Mouse (Mus musculus) ES-E14 (cell line): ENCODE results near the gene Hunk. TPM values are rescaled to one million over a fixed set of nuclear protein-coding genes. Genes with fewer than 3 reads are reported as not detected.
A peak's percentile ranks its signal among the peaks of the same experiment; 100 is the strongest.

Experiments used
- DNase-seq: peaks from one replicate; pipeline ENCODE4 v3.0.0-alpha.2; 2013; ENCODE audit warnings: low read depth, low spot score
- H3K27ac ChIP-seq: 2 replicates; pipeline ENCODE4 v1.5.1; 2012; ENCODE audit warnings: low read depth, mild to moderate bottlenecking, low read length, moderate library complexity, mixed read lengths; ENCODE audit not compliant: poor library complexity, insufficient read depth, severe bottlenecking
- H3K36me3 ChIP-seq: 2 replicates; pipeline ENCODE4 v1.6.1; 2012; ENCODE audit warnings: mild to moderate bottlenecking, low read length, moderate library complexity, mixed read lengths; ENCODE audit not compliant: control insufficient read depth, poor library complexity, insufficient read depth, severe bottlenecking
- H3K4me1 ChIP-seq, 2 experiments: fragments of 150-350 bp in 1 of 2; sonication (generic) in 1 of 2; 2 replicates each; pipeline ENCODE4 v1.6.1; 2012; ENCODE audit warnings: low read length in 2 of 2, mild to moderate bottlenecking in 1 of 2, mixed read lengths in 1 of 2; ENCODE audit not compliant: control insufficient read depth in 2 of 2, insufficient read depth in 2 of 2, poor library complexity in 1 of 2
- H3K4me3 ChIP-seq, 2 experiments: fragments of 150-350 bp in 1 of 2; sonication (generic) in 1 of 2; 2 replicates each; pipeline ENCODE4 v1.5.1; 2012; ENCODE audit warnings: low read length in 2 of 2, low read depth in 1 of 2, mild to moderate bottlenecking in 1 of 2, mixed read lengths in 1 of 2; ENCODE audit not compliant: insufficient read depth in 1 of 2, poor library complexity in 1 of 2, severe bottlenecking in 1 of 2
- H3K9ac ChIP-seq: 2 replicates; pipeline ENCODE4 v1.6.1; 2012; ENCODE audit warnings: low read depth, mild to moderate bottlenecking, low read length, mixed read lengths; ENCODE audit not compliant: poor library complexity, insufficient read depth, severe bottlenecking
- H3K9me3 ChIP-seq: fragments of 150-350 bp; sonication (generic); 2 replicates; pipeline ENCODE4 v1.6.1; 2012; ENCODE audit warnings: low read depth, mild to moderate bottlenecking, low read length; ENCODE audit not compliant: control insufficient read depth, insufficient read depth
- CHD2 ChIP-seq: IDR thresholded peaks from 2 replicates; pipeline ENCODE4 v1.6.1; 2014; ENCODE audit warnings: mild to moderate bottlenecking, low read depth, low read length, inconsistent platforms
- HCFC1 ChIP-seq: IDR thresholded peaks from 2 replicates; pipeline ENCODE4 v1.6.1; 2012; ENCODE audit warnings: low read length, inconsistent platforms, borderline replicate concordance; ENCODE audit not compliant: insufficient read depth
- MAFK ChIP-seq: IDR thresholded peaks from 2 replicates; pipeline ENCODE4 v1.6.1; 2014; ENCODE audit warnings: mild to moderate bottlenecking, low read depth, low read length, inconsistent platforms; ENCODE audit not compliant: insufficient read depth
- ZC3H11A ChIP-seq: IDR thresholded peaks from 2 replicates; pipeline ENCODE4 v1.6.1; 2012; ENCODE audit warnings: low read depth, mild to moderate bottlenecking, inconsistent platforms, low read length, borderline replicate concordance
- ZNF384 ChIP-seq: IDR thresholded peaks from 2 replicates; pipeline ENCODE4 v1.6.1; 2012; ENCODE audit warnings: low read depth, low read length, inconsistent platforms
- in situ Hi-C, 2 experiments: fragments of 600-800 bp; cut with MboI; formaldehyde crosslinking; loops; one replicate each; pipeline ENCODE4 v1.15.1; 2025; ENCODE audit warnings: low sequenced_read_pairs in 2 of 2, inconsistent platforms in 1 of 2; ENCODE audit not compliant: unreplicated experiment in 2 of 2
- total RNA-seq: library from RNA; depleted of rRNA; stranded (reverse); fragments of 300-350 nt; gene quantifications from 2 replicates; pipeline ENCODE4 v1.2.3, GENCODE M21; 2012

Hunk gene
- total RNA-seq, 1 experiment = 9.2 TPM

- Histone ChIP-seq H3K4me1 (peaks cover 3 to 11% of the 10 kb centered on the region in 2 experiments; a peak in 3 of 4 replicates), H3K4me3 (peak overlapping the region; percentile 78 to 90), H3K9me3 (no peaks in the 10 kb centered on the region), H3K9ac (peak overlapping the region; percentile 91), H3K36me3 (peaks cover 12% of the 10 kb centered on the region; the same call in 1 of the 2 replicates), H3K27ac (peak overlapping the region; percentile 7; the same call in 1 of the 2 replicates)
- DNase-seq = no peak
- in situ Hi-C loops = no loop called here
- TF ChIP-seq ZC3H11A = no peak
- no peak for TF ChIP-seq CHD2
- no peak for TF ChIP-seq ZNF384
- no peak for TF ChIP-seq MAFK
- TF ChIP-seq HCFC1 = no peak
Observed at GRCm38 (mm10) chr16:90387161-90387671, 1.4 kb downstream of the Hunk start.

- H3K9me3 ChIP-seq = no peaks in the 10 kb centered on the region
- peaks cover 12% of the 10 kb centered on the region; the same call in 1 of the 2 replicates for H3K36me3 ChIP-seq
- TF ChIP-seq HCFC1 (no peak), ZNF384 (no peak), CHD2 (no peak), ZC3H11A (no peak), MAFK (no peak)
- no peak for DNase-seq
- H3K9ac ChIP-seq = no peak overlapping the region
- in situ Hi-C loops = no loop called here
- H3K27ac ChIP-seq = no peak overlapping the region
- H3K4me1 ChIP-seq = peaks cover 3 to 13% of the 10 kb centered on the region in 2 experiments; a peak in 3 of 4 replicates
- H3K4me3 ChIP-seq = no peak overlapping the region
Observed at GRCm38 (mm10) chr16:90387961-90388360, 2.1 kb downstream of the Hunk start.

GRCm38 (mm10) chr16:90389103-90389750 lies 3.4 kb downstream of the Hunk start:
- H3K36me3 ChIP-seq = peaks cover 12% of the 10 kb centered on the region; the same call in 1 of the 2 replicates
- no peak overlapping the region for H3K27ac ChIP-seq
- H3K4me1 ChIP-seq = peaks cover 3 to 13% of the 10 kb centered on the region in 2 experiments; a peak in 3 of 4 replicates
- TF ChIP-seq HCFC1 (no peak), ZNF384 (no peak), CHD2 (no peak), ZC3H11A (no peak), MAFK (no peak)
- no peak overlapping the region for H3K4me3 ChIP-seq
- in situ Hi-C loops = no loop called here
- DNase-seq = no peak
- no peaks in the 10 kb centered on the region for H3K9me3 ChIP-seq
- no peak overlapping the region for H3K9ac ChIP-seq

- DNase-seq = no peak
- no peak overlapping the region for H3K9ac ChIP-seq
- in situ Hi-C loops = no loop called here
- peaks cover 0 to 10% of the 10 kb centered on the region in 2 experiments; a peak in 2 of 4 replicates for H3K4me1 ChIP-seq
- no peak overlapping the region; a peak in 1 of 4 replicates for H3K4me3 ChIP-seq
- H3K36me3 ChIP-seq = peaks cover 14% of the 10 kb centered on the region; the same call in 1 of the 2 replicates
- TF ChIP-seq HCFC1 (no peak), ZNF384 (no peak), ZC3H11A (no peak)
- no peak overlapping the region for H3K27ac ChIP-seq
- H3K9me3 ChIP-seq = no peaks in the 10 kb centered on the region
Observed at GRCm38 (mm10) chr16:90390731-90391130, 4.9 kb downstream of the Hunk start.
